In the genomic region with DNA sequence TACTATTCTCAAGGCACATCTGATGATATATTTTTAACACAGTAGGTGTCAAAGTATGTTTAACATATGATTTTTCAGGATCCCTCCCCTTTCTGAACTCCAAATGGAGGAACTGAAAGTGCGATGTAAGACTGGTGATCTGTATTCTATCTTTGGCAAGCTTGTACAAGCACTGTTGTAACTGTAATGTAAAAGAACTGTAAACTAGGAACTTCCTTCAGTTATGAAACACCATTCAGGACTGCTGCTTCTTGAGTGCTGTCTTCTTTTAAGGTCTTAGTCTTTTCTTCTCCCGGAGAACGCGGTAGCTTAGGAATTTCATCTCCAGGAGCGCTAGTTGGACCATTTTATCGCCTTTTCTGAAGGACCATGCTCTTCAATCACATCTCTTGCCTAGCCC, we compare ENCODE assay signal across 32 mouse cellular contexts. TPM values are rescaled to one million over a fixed set of nuclear protein-coding genes. Genes with fewer than 3 reads are reported as not detected.
"Had no signal": no experiment of that assay in that cellular context is flagged by ENCODE, and none has a peak within 500 bp of the region (broad histone marks: within the 10 kb centered on the region; RNA-seq: fewer than 3 reads in every experiment).

No protein-coding gene starts in this region.

RNA-seq across cellular contexts. Expression of a gene that starts 4.4 kb away (rescaled TPM):
- total RNA-seq: gastrocnemius, adult 18-20 months; gastrocnemius, adult 8-10 months; gastrocnemius, postnatal 14 days; gastrocnemius, postnatal 36 days; heart, adult 18-20 months; heart, adult 8-10 months; heart, postnatal 10 days; heart, postnatal 25 days; heart, postnatal 4 days; layer of hippocampus, adult 2 months; layer of hippocampus, postnatal 10 days; layer of hippocampus, postnatal 25 days; left cerebral cortex, adult 2 months; left cerebral cortex, postnatal 14 days; left cerebral cortex, postnatal 36 days had no signal
- polyA plus RNA-seq: heart, embryonic 10.5 days; heart, embryonic 12.5 days; heart, embryonic 14.5 days; heart, embryonic 16.5 days; hindbrain, embryonic 10.5 days; hindbrain, embryonic 12.5 days; hindbrain, embryonic 14.5 days; hindbrain, embryonic 16.5 days; inflammation-experienced regulatory T-cells, adult 6 months; intestine, embryonic 15.5 days; intestine, postnatal 0 days; kidney, embryonic 14.5 days; kidney, embryonic 16.5 days; limb, embryonic 10.5 days; limb, embryonic 12.5 days; limb, embryonic 14.5 days; liver, embryonic 11.5 days had no signal
